Mouse (Mus musculus) hindbrain, embryonic 12.5 days (tissue): ENCODE data around the gene Fgfr1op. TPM values are rescaled to one million over a fixed set of nuclear protein-coding genes. Genes with fewer than 3 reads are reported as not detected.
A peak's percentile ranks its signal among the peaks of the same experiment; 100 is the strongest.
"Not testable (repeated sequence)": the region's sequence is repeated elsewhere in the genome, so short reads cannot be mapped to it uniquely, and the experiment has no call there.

Experiments
- ATAC-seq: fragments of 200-750 bp; cut with Nextera tagmentation; 2 replicates; pipeline ENCODE4 v1.8.0; 2017; ENCODE audit warnings: moderate TSS enrichment; ENCODE audit not compliant: low FRiP score
- H3K27ac ChIP-seq: fragments of 300-500 bp; sonication (generic); 2 replicates; pipeline ENCODE4 v1.5.1; 2016; ENCODE audit warnings: mild to moderate bottlenecking
- H3K27me3 ChIP-seq: fragments of 300-500 bp; sonication (generic); 2 replicates; pipeline ENCODE4 v1.6.1; 2016; ENCODE audit warnings: mild to moderate bottlenecking
- H3K36me3 ChIP-seq: fragments of 300-500 bp; sonication (generic); 2 replicates; pipeline ENCODE4 v1.6.1; 2016; ENCODE audit warnings: mild to moderate bottlenecking
- H3K4me1 ChIP-seq: fragments of 300-500 bp; sonication (generic); 2 replicates; pipeline ENCODE4 v1.6.1; 2016
- H3K4me2 ChIP-seq: fragments of 300-500 bp; sonication (generic); replicated peaks from 2 replicates; pipeline ENCODE4 v1.6.1; 2016; ENCODE audit warnings: mild to moderate bottlenecking
- H3K4me3 ChIP-seq: fragments of 300-500 bp; sonication (generic); 2 replicates; pipeline ENCODE4 v1.5.1; 2016; ENCODE audit warnings: mild to moderate bottlenecking
- H3K9ac ChIP-seq: fragments of 300-500 bp; sonication (generic); 2 replicates; pipeline ENCODE4 v1.6.1; 2016; ENCODE audit warnings: mild to moderate bottlenecking, moderate library complexity
- H3K9me3 ChIP-seq: fragments of 300-500 bp; sonication (generic); replicated peaks from 2 replicates; pipeline ENCODE4 v1.6.1; 2016; ENCODE audit warnings: mild to moderate bottlenecking
- WGBS: fragments of 180-500 bp; shearing (Covaris S2); methylation state at CpG from one replicate; pipeline ENCODE4 v1.1.7; 2016; 5-methylcytosine and 5-hydroxymethylcytosine counted together
- polyA plus RNA-seq: library from polyadenylated mRNA; unstranded; fragments of >200 nt; fragmentation: Nextera tagmentation; extraction: Ambion mirVana; gene quantifications from 2 replicates; pipeline ENCODE4 v1.2.1, GENCODE M21; 2016

Fgfr1op gene
- polyA plus RNA-seq, 1 experiment from 2014 or later: 34.6 TPM

DNA sequence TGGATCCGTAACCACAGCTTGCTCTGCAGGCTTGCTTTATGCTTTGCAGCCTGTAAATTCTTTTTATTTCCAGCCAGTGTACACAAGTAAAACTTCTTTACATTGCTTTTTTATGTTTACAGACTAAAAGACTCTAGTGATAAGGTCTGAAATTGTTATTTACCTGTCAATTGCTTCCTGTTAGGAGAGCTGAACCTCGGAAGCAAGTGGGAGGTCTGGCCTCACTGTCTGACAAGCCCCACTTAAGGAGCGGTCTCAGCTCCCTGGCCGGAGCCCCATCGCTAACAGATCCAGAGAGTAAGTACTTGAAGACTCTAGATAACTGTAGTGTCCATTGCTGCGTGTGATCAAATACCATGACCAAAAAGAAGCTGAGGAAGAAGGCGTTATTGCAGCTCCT is 18.9 kb downstream of the Fgfr1op start:
- H3K36me3 ChIP-seq: peaks cover 59% of the 10 kb centered on the region

DNA sequence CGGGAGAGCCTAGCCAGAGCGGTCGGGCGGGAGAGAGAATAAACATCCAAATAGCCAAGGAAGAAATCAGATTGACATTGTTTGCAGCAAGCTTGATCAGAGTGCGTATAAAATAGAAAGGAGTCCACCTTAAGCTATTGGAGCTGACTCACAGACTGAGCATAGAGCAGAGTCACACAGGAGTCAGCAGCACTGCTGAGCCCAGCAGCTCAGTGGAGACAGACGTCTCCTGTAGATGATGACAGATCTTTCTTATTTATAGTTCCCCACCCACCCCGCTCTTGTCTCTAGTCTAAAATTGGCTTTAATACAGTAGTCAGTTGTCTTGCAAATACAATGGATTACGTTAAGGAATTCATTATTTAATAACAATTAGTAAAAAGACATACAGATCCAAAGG is 28.4 kb downstream of the Fgfr1op start:
- no peak for ATAC-seq
- no peak overlapping the region for H3K4me3 ChIP-seq
- H3K27ac ChIP-seq: no peak overlapping the region
- peaks cover 62% of the 10 kb centered on the region for H3K36me3 ChIP-seq
- H3K27me3 ChIP-seq: no peaks in the 10 kb centered on the region
- 87% methylated on average over 8 of the region's 8 CpGs for WGBS
- no peak overlapping the region for H3K9ac ChIP-seq
- H3K4me1 ChIP-seq: no peaks in the 10 kb centered on the region
- no peaks in the 10 kb centered on the region for H3K9me3 ChIP-seq
- no peak overlapping the region for H3K4me2 ChIP-seq

More for the DNA sequence above, 18.9 kb downstream of the Fgfr1op start:
- H3K9me3 ChIP-seq: no peaks in the 10 kb centered on the region
- no peak overlapping the region for H3K9ac ChIP-seq
- 94% methylated on average over 7 of the region's 7 CpGs for WGBS
- H3K27ac ChIP-seq: no peak overlapping the region
- no peak for ATAC-seq
- no peaks in the 10 kb centered on the region for H3K27me3 ChIP-seq
- no peak overlapping the region for H3K4me3 ChIP-seq
- H3K4me1 ChIP-seq: no peaks in the 10 kb centered on the region
- H3K4me2 ChIP-seq: no peak overlapping the region

DNA sequence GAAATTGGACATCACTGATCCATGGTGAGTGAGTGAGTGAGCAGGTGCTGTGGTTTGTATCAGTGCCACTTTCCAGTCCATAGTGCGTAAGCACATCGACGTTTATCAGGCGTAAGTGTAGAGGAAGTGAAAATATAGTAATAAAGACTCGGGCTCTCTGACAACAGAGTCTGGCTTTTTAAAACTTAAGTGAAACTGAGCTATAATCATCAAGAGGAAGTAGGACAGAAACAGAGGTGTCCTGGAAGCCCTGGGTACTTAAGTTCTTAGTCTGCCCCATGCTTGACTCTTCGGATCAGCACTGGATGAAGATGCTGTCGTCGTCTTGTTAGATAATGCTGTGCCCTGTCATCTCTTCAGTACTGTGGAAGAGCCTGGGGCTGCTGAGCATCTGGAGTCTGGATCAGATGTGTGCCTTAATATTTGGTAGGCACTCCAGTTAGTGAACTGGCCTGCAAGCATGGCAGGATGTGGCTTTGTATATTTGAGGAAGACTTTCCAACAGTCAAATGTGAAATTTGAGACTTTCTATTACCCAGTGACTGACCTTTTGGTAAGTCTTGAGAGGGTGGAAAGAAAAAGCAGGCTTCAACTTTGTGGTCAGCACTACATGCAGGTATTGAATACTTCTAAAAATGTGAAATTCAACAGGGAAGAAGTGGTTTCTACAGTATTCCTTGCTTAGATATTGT is 30.5 kb downstream of the Fgfr1op start:
- Histone ChIP-seq H3K9ac (no peak overlapping the region), H3K9me3 (no peaks in the 10 kb centered on the region), H3K27me3 (no peaks in the 10 kb centered on the region), H3K4me2 (no peak overlapping the region), H3K36me3 (peaks cover 45% of the 10 kb centered on the region), H3K4me3 (no peak overlapping the region), H3K27ac (no peak overlapping the region), H3K4me1 (no peaks in the 10 kb centered on the region)
- no peak for ATAC-seq
- 94% methylated on average over 8 of the region's 8 CpGs for WGBS

DNA sequence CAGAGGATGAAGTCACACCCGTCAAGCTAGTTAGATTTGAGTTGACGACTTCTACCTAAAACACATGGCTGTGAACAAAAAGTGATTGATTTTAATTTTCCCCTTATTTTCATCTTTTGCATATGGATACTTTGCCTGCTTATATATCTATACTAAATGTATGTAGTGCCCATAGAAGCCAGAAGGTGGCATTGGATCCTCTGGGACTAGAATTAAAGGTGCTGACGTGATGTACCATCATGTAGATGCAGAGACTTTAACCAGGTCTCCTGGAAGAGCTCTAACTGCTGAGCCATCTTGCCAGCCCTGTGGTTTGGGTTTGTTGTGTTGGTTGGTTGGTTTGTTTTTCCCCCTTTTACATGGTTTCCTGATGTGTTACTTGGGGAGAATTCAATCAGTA is 32.4 kb downstream of the Fgfr1op start:
- Histone ChIP-seq H3K4me3 (no peak overlapping the region), H3K27me3 (no peaks in the 10 kb centered on the region), H3K36me3 (peaks cover 35% of the 10 kb centered on the region), H3K9ac (no peak overlapping the region), H3K4me1 (no peaks in the 10 kb centered on the region), H3K9me3 (no peaks in the 10 kb centered on the region), H3K4me2 (no peak overlapping the region), H3K27ac (no peak overlapping the region)
- ATAC-seq: no peak
- 77% methylated on average over 3 of the region's 3 CpGs for WGBS

DNA sequence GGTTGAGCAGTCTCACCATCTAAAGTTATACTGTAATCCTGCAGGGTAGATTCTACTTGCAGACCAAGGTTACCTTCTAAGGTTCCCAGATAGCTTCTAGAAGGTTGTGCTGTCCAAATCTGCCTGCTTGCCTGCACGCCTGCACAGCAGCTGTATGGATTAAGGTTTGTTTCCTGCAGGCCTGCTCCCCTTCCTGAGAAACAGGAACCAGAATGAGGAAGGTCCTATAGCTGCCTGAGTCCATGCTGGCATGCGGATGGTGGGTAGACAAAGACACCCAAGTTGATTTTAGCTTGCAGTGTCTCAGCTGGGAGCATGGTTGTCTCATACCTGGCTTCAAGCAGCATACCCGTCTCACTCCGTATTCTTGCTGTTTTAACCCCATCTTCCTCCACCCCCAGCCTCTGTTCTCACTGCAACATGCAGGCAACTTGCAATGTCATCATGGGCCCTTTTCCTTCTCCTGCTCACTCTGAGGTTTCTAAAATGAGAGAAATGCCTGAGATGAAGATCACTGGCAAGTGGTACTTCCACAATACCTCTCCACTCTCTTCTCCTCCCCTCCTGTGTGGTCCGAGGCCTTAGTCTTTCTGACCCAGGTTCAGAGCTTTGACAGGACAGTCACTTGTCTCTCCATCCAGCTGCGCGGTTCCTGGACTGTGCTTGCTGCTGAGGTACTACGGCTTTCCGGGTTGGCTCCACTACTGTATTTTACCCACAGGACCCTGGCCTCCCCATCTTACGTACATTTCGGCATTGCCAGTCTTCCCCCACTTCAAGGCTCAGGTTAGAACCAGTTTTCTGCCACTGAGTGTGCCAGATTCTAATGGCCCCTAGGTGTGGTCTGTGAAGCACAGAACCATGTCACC is 34.0 kb downstream of the Fgfr1op start:
- Histone ChIP-seq H3K9me3 (no peaks in the 10 kb centered on the region), H3K36me3 (peaks cover 24% of the 10 kb centered on the region; the same call in 1 of the 2 replicates), H3K27me3 (no peaks in the 10 kb centered on the region), H3K27ac (no peak overlapping the region), H3K4me2 (no peak overlapping the region), H3K4me3 (no peak overlapping the region), H3K9ac (no peak overlapping the region), H3K4me1 (no peaks in the 10 kb centered on the region)
- 91% methylated on average over 11 of the region's 11 CpGs for WGBS
- no peak for ATAC-seq

DNA sequence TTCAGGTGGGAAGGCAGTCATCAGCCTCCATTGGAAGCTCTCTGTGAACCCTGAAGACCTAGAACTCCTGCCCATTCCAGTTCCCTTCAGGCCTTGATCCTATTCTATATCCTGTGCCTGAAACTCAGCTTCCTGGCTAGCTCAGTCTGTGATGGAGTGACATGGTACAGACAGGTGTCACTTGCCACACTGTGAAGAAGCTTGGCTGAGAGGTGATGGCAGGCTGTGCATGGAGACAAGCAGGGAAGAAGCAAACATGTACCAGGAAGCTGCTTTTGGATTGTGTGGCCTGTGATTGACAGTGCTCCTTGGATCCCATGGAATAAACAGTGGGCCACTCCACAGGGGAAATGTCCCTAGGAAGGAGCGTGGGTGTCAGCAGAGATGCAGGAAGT is 34.6 kb downstream of the Fgfr1op start:
- H3K9me3 ChIP-seq: no peaks in the 10 kb centered on the region
- H3K27ac ChIP-seq: no peak overlapping the region
- H3K4me1 ChIP-seq: no peaks in the 10 kb centered on the region
- H3K27me3 ChIP-seq: no peaks in the 10 kb centered on the region
- ATAC-seq: no peak
- WGBS: 100% methylated on average over 1 of the region's 1 CpGs
- no peak overlapping the region for H3K4me3 ChIP-seq
- no peak overlapping the region for H3K4me2 ChIP-seq
- H3K9ac ChIP-seq: no peak overlapping the region
- peaks cover 18% of the 10 kb centered on the region; the same call in 1 of the 2 replicates for H3K36me3 ChIP-seq

DNA sequence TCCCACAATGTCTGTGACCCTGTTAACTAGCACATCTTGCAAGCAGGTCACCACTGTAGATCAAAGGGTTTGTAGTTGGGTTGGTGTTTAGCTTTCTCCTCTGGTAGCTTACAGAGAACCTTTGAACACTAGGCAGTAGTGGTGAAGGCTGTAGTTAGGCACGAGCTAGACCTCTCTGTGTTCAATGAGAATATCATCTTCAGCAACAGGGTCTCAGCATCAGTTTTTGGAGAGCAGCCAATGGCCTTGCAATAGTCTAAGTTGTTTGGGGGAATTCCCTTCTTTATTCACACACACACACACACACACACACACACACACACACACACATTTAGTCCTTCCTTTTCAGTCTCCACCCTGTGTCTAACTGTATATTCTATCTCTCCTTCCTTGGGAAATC is 38.2 kb downstream of the Fgfr1op start:
- H3K4me2 ChIP-seq: no peak overlapping the region
- ATAC-seq: no peak
- H3K36me3 ChIP-seq: no peaks in the 10 kb centered on the region
- no peak overlapping the region for H3K4me3 ChIP-seq
- WGBS: 86% methylated on average over 1 of the region's 1 CpGs
- no peak overlapping the region for H3K27ac ChIP-seq
- H3K9ac ChIP-seq: no peak overlapping the region
- no peaks in the 10 kb centered on the region for H3K9me3 ChIP-seq
- H3K27me3 ChIP-seq: no peaks in the 10 kb centered on the region
- H3K4me1 ChIP-seq: no peaks in the 10 kb centered on the region

DNA sequence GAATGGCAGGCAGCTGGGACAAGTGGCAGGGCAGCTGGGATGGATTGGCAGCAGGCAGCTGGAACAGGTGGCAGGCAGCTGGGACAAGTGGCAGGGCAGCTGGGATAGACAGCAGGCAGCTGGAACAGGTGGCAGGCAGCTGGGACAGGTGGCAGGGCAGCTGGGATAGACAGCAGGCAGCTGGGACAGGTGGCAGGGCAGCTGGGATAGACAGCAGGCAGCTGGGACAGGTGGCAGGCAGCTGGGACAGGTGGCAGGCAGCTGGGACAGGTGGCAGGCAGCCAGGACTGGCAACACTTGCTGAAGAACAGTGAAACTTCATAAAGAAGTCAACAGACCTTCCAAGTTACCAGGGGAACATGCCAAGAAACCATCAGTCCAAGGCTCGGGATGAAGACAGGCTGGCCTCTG is 39.9 kb downstream of the Fgfr1op start:
- H3K27ac ChIP-seq: peak overlapping the region; percentile 5; the same call in 1 of the 2 replicates
- H3K9ac ChIP-seq, H3K4me3 ChIP-seq, H3K4me2 ChIP-seq, H3K36me3 ChIP-seq, ATAC-seq, H3K27me3 ChIP-seq, H3K4me1 ChIP-seq, H3K9me3 ChIP-seq: not testable (repeated sequence)
- WGBS: 78% methylated on average over 1 of the region's 1 CpGs

DNA sequence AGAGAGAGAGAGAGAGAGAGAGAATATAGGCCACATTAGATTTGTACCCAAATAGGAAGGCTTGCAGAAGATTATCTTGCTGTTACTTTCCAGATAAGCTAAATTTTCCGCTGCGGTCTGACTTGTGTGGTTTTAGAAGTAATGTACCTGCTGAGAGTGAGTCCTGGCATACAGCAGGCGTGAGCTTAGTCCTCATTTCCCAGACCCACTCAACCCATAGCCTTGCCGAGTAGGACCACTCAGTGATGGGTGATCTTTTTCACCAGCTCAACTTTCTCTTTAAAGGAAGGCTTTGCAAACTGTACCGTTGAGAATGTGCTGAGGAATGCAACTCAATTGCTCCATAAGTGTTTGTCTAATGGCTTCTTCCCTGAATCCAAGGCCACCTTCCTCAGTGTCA is 41.4 kb downstream of the Fgfr1op start:
- H3K36me3 ChIP-seq: no peaks in the 10 kb centered on the region
- WGBS: 79% methylated on average over 5 of the region's 5 CpGs
- ATAC-seq: no peak
- no peak overlapping the region for H3K27ac ChIP-seq
- no peak overlapping the region for H3K4me2 ChIP-seq
- H3K9ac ChIP-seq: no peak overlapping the region
- H3K27me3 ChIP-seq: no peaks in the 10 kb centered on the region
- no peaks in the 10 kb centered on the region for H3K9me3 ChIP-seq
- H3K4me3 ChIP-seq: no peak overlapping the region
- no peaks in the 10 kb centered on the region for H3K4me1 ChIP-seq

DNA sequence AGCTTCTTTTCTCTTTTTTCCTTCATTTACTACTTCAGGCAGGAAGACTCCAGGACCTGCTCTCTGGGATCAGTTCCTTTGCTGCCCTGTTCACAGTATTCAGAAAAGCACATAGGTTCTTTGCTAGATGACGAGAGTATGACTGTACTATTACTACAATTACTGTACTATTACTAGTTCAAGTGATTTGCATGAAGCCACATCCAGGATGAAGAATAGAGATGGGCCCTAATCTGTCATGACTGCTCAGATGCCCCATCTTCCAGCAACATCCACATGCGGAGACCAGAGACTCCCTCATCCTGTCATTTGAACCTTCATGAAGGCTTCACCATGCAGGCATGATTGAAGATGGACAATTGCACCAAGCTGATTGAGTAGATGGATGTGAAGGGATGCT is 44.4 kb downstream of the Fgfr1op start:
- Histone ChIP-seq H3K36me3 (no peaks in the 10 kb centered on the region), H3K27me3 (no peaks in the 10 kb centered on the region), H3K9ac (no peak overlapping the region), H3K4me3 (no peak overlapping the region), H3K4me1 (no peaks in the 10 kb centered on the region), H3K4me2 (no peak overlapping the region), H3K9me3 (no peaks in the 10 kb centered on the region), H3K27ac (no peak overlapping the region)
- WGBS: 88% methylated on average over 2 of the region's 2 CpGs
- ATAC-seq: no peak

DNA sequence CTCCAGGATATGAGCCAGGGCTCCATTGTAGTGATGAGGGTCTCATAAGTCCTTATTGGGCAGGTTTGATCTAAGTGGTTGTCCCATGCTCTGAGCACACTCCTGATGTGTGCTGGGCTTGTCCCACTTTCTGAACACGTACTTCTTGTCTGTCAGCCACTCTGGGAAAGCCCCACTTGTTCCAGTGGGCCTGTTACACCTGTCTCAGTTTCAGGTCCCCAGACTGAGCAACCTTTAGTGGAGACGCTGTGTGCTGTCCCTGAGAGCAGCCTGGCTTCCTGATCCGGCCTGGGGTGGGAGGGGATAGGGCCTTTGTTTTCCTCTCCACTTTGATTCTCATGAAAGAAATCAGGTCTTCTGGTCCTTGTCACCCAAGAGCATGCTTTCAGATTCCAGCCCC is 44.9 kb downstream of the Fgfr1op start:
- H3K36me3 ChIP-seq: no peaks in the 10 kb centered on the region
- no peaks in the 10 kb centered on the region for H3K27me3 ChIP-seq
- no peaks in the 10 kb centered on the region for H3K9me3 ChIP-seq
- H3K4me3 ChIP-seq: no peak overlapping the region
- no peaks in the 10 kb centered on the region for H3K4me1 ChIP-seq
- H3K9ac ChIP-seq: no peak overlapping the region
- 64% methylated on average over 3 of the region's 3 CpGs for WGBS
- no peak for ATAC-seq
- H3K4me2 ChIP-seq: no peak overlapping the region
- no peak overlapping the region for H3K27ac ChIP-seq

DNA sequence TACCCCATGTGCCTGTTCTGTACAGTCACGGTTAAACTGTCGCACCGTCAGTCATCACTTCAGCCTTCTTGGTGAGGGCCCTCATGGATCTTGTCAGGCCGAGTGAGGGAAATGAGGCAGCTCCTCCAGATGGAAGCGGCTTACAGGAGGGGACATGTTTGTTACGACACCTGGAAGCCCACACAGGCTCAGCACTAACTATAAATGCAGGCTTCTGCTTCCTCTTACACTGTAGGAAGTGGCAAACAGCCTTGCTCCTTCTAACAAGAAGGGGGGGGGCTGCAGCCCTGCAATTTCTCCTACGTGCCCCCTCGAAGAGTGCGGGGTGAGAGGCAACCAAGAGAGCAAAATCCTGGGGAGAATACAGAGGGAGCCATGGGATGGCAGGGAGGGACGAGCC is 45.4 kb downstream of the Fgfr1op start:
- WGBS: 77% methylated on average over 10 of the region's 10 CpGs
- Histone ChIP-seq H3K4me3 (no peak overlapping the region), H3K9me3 (no peaks in the 10 kb centered on the region), H3K27ac (no peak overlapping the region), H3K4me2 (no peak overlapping the region), H3K36me3 (no peaks in the 10 kb centered on the region), H3K4me1 (no peaks in the 10 kb centered on the region), H3K9ac (no peak overlapping the region), H3K27me3 (no peaks in the 10 kb centered on the region)
- no peak for ATAC-seq

DNA sequence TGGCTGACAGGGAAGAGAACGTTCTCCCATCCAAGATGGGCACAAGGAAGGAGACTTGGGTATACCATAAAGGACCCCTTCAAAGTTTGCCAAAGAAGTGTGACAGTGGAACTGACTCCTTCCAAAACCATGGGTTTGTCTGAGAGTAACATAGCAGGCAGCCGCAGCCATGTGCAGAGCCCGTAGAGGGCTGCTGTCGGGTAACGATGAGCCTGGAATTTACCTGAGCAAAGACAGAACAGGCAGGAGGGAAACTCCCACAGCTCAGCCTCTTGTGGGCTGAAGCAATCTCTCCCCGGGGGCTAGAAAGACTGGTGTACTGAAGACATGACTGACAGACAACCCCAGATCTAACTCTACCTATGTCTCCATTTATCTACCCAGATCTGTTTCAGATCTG is 46.1 kb downstream of the Fgfr1op start:
- Histone ChIP-seq H3K27ac (no peak overlapping the region), H3K27me3 (no peaks in the 10 kb centered on the region), H3K36me3 (no peaks in the 10 kb centered on the region), H3K4me2 (no peak overlapping the region), H3K9ac (no peak overlapping the region), H3K4me1 (no peaks in the 10 kb centered on the region), H3K9me3 (no peaks in the 10 kb centered on the region), H3K4me3 (no peak overlapping the region)
- WGBS: 90% methylated on average over 6 of the region's 6 CpGs
- no peak for ATAC-seq
